Mouse (Mus musculus) inflammation-experienced regulatory T-cells (primary cell): ENCODE results near the gene Fam53a. TPM values are rescaled to one million over a fixed set of nuclear protein-coding genes. Genes with fewer than 3 reads are reported as not detected.

Experiments
- polyA plus RNA-seq, 2 experiments: library from polyadenylated mRNA; unstranded; fragments of 100-300 nt; shearing (Covaris generic); gene quantifications; one replicate each; pipeline ENCODE4 v1.2.1; 2017

Fam53a gene
- 10 to 100 TPM; 67.7 to 78.0 TPM for polyA plus RNA-seq

DNA sequence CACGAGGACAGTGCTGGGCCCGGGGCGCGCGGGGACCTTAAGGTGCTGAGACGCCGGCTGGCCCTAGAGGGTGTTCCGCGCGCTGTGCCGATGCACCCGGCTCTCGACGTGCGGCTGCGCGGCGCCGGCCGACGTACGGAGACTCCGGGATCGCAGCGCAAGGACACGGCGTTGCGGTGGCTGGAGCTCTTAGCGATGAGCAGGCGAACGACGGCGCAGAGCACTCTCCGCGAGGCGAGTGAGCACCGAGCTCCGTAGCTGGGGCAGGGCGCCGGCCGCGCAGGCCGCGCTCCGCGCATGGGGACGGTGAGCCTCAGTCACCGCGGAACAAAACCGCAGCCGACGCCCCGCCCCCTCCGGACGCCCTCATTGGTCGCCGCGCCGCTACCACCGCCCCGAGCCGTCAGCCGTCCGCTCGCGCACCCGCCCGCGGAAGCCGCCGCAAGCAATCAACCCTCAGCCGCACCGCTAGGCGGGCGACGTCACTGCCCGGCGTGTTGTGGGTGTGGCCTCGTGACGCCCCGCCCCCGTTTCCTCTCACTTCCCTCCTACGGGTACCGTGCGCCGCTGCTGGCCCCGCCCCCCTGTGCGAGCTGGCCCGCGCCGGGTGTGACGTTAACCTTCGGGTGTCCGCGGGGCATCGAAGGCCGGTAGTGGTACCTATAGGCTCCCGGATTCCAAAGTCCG lies at the start of gene Fam53a, which contains the start of gene Gm9903:
TSS of gene Fam53a (minus strand) at position 335 of the 687 bp plus-strand sequence.
TSS of gene Gm9903 (plus strand) at position 625 of the 687 bp plus-strand sequence.

DNA sequence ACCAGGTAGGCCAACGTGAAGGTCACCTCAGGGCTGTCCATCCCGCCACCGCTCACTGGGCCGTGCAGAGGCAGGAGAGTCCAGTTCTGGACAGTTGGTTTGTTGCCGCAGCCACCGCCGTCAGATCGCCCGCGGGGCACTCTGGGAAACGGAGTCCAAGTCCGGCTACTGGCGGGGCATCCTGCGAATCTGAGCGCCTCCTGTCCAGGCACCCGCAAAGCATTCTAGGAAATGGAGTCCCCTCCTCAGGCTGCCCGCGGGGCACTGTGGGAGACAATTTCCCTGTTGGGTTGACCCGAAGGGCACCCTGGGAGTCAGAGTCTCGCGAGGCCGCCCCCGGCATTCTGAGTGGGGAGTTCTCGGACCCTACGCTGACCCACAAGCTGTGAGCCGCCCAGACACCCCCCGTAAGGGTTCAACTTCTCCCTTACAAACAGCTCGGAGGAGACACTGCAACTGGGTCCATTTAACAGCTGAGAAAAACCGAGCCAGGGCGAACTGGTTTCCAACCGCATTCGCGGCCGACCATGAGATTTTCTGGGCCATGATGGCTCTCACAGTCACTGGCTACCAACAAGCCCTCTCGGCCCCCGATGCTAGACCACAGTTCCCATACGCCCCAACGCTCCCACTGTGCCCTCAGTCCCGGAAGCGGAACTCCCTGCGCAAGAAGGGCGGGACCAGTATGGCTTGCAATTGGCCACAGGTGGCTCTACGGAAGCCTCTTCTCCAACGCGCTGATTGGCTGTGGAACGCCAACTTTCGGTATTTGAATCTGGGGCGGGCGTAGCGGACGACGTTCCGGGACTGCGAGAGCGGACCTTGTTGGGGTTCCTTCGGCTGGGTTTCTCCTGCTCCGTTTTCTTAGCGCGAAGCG lies 28.6 kb upstream of the Fam53a start, which contains the start of the genes Tacc3 and Tmem129:
TSS of gene Tacc3 (plus strand) at position 342 of the 877 bp plus-strand sequence.
TSS of gene Tmem129 (minus strand) at position 630 of the 877 bp plus-strand sequence.

DNA sequence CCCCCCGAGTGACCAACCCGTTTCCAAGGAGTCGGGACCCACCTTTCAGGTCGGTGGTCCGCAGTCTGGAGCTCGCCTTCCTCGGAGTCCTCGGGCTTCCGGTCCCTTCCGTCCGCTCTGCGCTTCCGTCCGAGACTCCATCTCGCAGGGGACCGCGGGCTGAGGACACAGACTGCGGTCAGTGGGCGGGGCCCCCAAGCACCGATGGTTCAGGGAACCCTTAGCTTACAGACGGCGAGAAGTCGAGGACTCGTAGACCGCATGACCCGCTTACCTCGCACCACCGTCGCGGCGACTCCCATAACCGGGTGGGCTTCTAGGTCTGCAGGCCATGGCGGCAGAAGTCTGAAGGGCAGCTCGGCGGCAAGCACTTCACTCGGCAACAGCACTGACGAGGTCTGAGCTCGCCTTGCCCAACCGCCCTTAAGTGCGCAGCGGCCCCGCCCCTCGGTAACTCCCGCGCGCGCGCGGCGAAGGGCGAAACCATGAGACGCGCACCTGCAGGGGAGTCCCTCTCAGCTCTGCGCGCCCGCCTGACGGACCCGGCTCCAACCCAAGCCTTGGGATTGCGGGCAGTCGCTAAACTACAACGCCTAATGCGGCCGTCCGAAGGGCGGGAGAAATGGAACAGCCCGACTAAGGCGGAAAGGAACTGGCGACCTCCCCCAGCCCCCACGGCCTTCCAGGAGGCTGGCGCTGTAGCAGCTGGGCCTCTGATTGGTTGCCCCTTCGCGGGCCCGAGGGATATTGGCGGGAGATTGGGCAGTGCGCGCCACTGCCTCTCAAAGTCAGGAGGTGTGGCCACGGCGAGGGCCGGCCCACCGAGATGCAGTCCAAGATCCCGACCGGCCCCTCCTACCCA lies 22.7 kb upstream of the Fam53a start, which contains the start of gene Slbp:
TSS of gene Slbp (minus strand) at position 654 of the 862 bp plus-strand sequence.

Other genes with a start within 250 kb of the Fam53a start
- not detected for gene Nkx1-1, start 195.7 kb downstream of the Fam53a start, polyA plus RNA-seq
- gene Gm9903, start 290 bp upstream of the Fam53a start, polyA plus RNA-seq, result 1 to 10 TPM in 1 of 2 experiments, under 1 TPM in 1; 0.20 to 1.2 TPM
- gene Slbp, start 22.9 kb upstream of the Fam53a start, polyA plus RNA-seq, result 100 to 1,000 TPM; 147 to 155 TPM
- 10 to 100 TPM in 1 of 2 experiments, 1 to 10 TPM in 1; 9.3 to 17.1 TPM for gene Tacc3, start 28.5 kb upstream of the Fam53a start, polyA plus RNA-seq
- gene Tmem129, start 28.8 kb upstream of the Fam53a start, polyA plus RNA-seq, result 10 to 100 TPM; 31.9 to 38.8 TPM
- gene Fgfr3, start 92.0 kb upstream of the Fam53a start, polyA plus RNA-seq, result under 1 TPM; 0.36 to 0.53 TPM
- gene Letm1, start 153.2 kb upstream of the Fam53a start, polyA plus RNA-seq, result 100 to 1,000 TPM in 1 of 2 experiments, 10 to 100 TPM in 1; 96.4 to 113 TPM
- 10 to 100 TPM; 23.5 to 29.7 TPM for gene Nsd2, start 191.1 kb upstream of the Fam53a start, polyA plus RNA-seq